Mouse (Mus musculus) hindbrain, embryonic 14.5 days (tissue): ENCODE results near the gene Nprl3. TPM values are rescaled to one million over a fixed set of nuclear protein-coding genes. Genes with fewer than 3 reads are reported as not detected.

Experiments used
- ATAC-seq: fragments of 200-750 bp; cut with Nextera tagmentation; 2 replicates; pipeline ENCODE4 v1.8.0; 2017; ENCODE audit warnings: moderate number of reproducible peaks, mild to moderate bottlenecking, moderate TSS enrichment, moderate library complexity; ENCODE audit not compliant: low FRiP score
- DNase-seq: peaks from one replicate; pipeline ENCODE4 v3.0.0-alpha.2; 2015; ENCODE audit warnings: low spot score
- H3K27ac ChIP-seq: fragments of 300-500 bp; sonication (generic); 2 replicates; pipeline ENCODE4 v1.5.1; 2014; ENCODE audit warnings: mild to moderate bottlenecking, moderate library complexity
- H3K27me3 ChIP-seq: fragments of 300-500 bp; sonication (generic); 2 replicates; pipeline ENCODE4 v1.6.1; 2014; ENCODE audit warnings: mild to moderate bottlenecking, low read length, mixed read lengths; ENCODE audit not compliant: control insufficient read depth, insufficient read depth
- H3K36me3 ChIP-seq: fragments of 300-500 bp; sonication (generic); replicated peaks from 2 replicates; pipeline ENCODE4 v1.6.1; 2014; ENCODE audit not compliant: control insufficient read depth, insufficient read depth
- H3K4me1 ChIP-seq: fragments of 300-500 bp; sonication (generic); replicated peaks from 2 replicates; pipeline ENCODE4 v1.6.1; 2014; ENCODE audit warnings: antibody characterized with exemption, low read length, mixed read lengths; ENCODE audit not compliant: control insufficient read depth, insufficient read depth
- H3K4me2 ChIP-seq: fragments of 300-500 bp; sonication (generic); replicated peaks from 2 replicates; pipeline ENCODE4 v1.6.1; 2014; ENCODE audit warnings: mild to moderate bottlenecking, moderate library complexity
- H3K4me3 ChIP-seq: fragments of 300-500 bp; sonication (generic); replicated peaks from 2 replicates; pipeline ENCODE4 v1.5.1; 2014; ENCODE audit warnings: mild to moderate bottlenecking, low read length
- H3K9ac ChIP-seq: fragments of 300-500 bp; sonication (generic); 2 replicates; pipeline ENCODE4 v1.6.1; 2014
- H3K9me3 ChIP-seq: fragments of 300-500 bp; sonication (generic); 2 replicates; pipeline ENCODE4 v1.6.1; 2016; ENCODE audit warnings: low read length; ENCODE audit not compliant: control insufficient read depth
- WGBS: fragments of 180-500 bp; shearing (Covaris S2); extraction: QIAGEN DNeasy Blood & Tissue Kit; methylation state at CpG from one replicate; pipeline ENCODE4 v1.1.7; 2014; 5-methylcytosine and 5-hydroxymethylcytosine counted together
- polyA plus RNA-seq: library from polyadenylated mRNA; unstranded; fragments of >200 nt; fragmentation: Nextera tagmentation; extraction: Ambion mirVana; gene quantifications from 2 replicates; pipeline ENCODE4 v1.2.1, GENCODE M21; 2014

Gene Nprl3
- polyA plus RNA-seq, 1 experiment from 2014 or later = 35.3 TPM

GRCm38 (mm10) chr11:32241391-32241790, 26.1 kb downstream of the Nprl3 start:
- peaks cover 48% of the 10 kb centered on the region for H3K36me3 ChIP-seq
- no peak for DNase-seq
- no peaks in the 10 kb centered on the region for H3K27me3 ChIP-seq

GRCm38 (mm10) chr11:32238093-32238860, 29.2 kb downstream of the Nprl3 start:
- peak; percentile 26; the same call in 1 of the 2 replicates for ATAC-seq
- H3K36me3 ChIP-seq = peaks cover 45% of the 10 kb centered on the region
- H3K9ac ChIP-seq = no peak overlapping the region
- no peaks in the 10 kb centered on the region for H3K9me3 ChIP-seq
- no peaks in the 10 kb centered on the region for H3K27me3 ChIP-seq
- peak; percentile 76 for DNase-seq
- H3K4me1 ChIP-seq = peaks cover 21% of the 10 kb centered on the region
- H3K4me3 ChIP-seq = no peak overlapping the region
- no peak overlapping the region; the same call in 1 of the 2 replicates for H3K27ac ChIP-seq
- no peak overlapping the region for H3K4me2 ChIP-seq
- 58% methylated on average over 5 of the region's 5 CpGs for WGBS

More at GRCm38 (mm10) chr11:32241391-32241790, 26.1 kb downstream of the Nprl3 start:
- H3K4me3 ChIP-seq = no peak overlapping the region
- H3K4me2 ChIP-seq = no peak overlapping the region
- no peak for ATAC-seq
- no peaks in the 10 kb centered on the region for H3K9me3 ChIP-seq
- H3K27ac ChIP-seq = no peak overlapping the region
- H3K4me1 ChIP-seq = 0 out of 2 replicates have a peak, but pooled peaks cover 5% of the 10 kb centered on the region
- H3K9ac ChIP-seq = no peak overlapping the region

GRCm38 (mm10) chr11:32237411-32237795, 30.1 kb downstream of the Nprl3 start:
- Histone ChIP-seq H3K9ac (no peak overlapping the region), H3K27ac (0 out of 2 replicates have a peak overlapping the region, but pooled peaks have one; percentile 17), H3K27me3 (no peaks in the 10 kb centered on the region), H3K36me3 (peaks cover 51% of the 10 kb centered on the region), H3K4me2 (no peak overlapping the region), H3K4me3 (no peak overlapping the region), H3K4me1 (peaks cover 21% of the 10 kb centered on the region), H3K9me3 (no peaks in the 10 kb centered on the region)
- no peak for DNase-seq
- ATAC-seq = no peak
- 87% methylated on average over 3 of the region's 3 CpGs for WGBS

- no peak overlapping the region for H3K4me2 ChIP-seq
- H3K27me3 ChIP-seq = no peaks in the 10 kb centered on the region
- no peak overlapping the region for H3K9ac ChIP-seq
- DNase-seq (peak; percentile 68), ATAC-seq (no peak)
- no peak overlapping the region for H3K4me3 ChIP-seq
- no peaks in the 10 kb centered on the region for H3K9me3 ChIP-seq
- H3K36me3 ChIP-seq = peaks cover 55% of the 10 kb centered on the region
- H3K27ac ChIP-seq = peak overlapping the region; percentile 62
- WGBS = 56% methylated on average over 9 of the region's 9 CpGs
- peaks cover 21% of the 10 kb centered on the region for H3K4me1 ChIP-seq
Measured at GRCm38 (mm10) chr11:32236712-32237410, 30.6 kb downstream of the Nprl3 start.

- Histone ChIP-seq H3K4me1 (peaks cover 21% of the 10 kb centered on the region), H3K27me3 (no peaks in the 10 kb centered on the region), H3K27ac (peak overlapping the region; percentile 62), H3K9me3 (no peaks in the 10 kb centered on the region), H3K4me3 (no peak overlapping the region), H3K36me3 (peaks cover 57% of the 10 kb centered on the region), H3K4me2 (no peak overlapping the region), H3K9ac (no peak overlapping the region)
- 57% methylated on average over 2 of the region's 2 CpGs for WGBS
- ATAC-seq (no peak; the same call in 1 of the 2 replicates), DNase-seq (no peak)
Measured at GRCm38 (mm10) chr11:32236132-32236531, 31.4 kb downstream of the Nprl3 start.

- Histone ChIP-seq H3K9me3 (no peaks in the 10 kb centered on the region), H3K9ac (no peak overlapping the region), H3K27me3 (no peaks in the 10 kb centered on the region), H3K4me3 (no peak overlapping the region), H3K27ac (peak overlapping the region; percentile 62), H3K4me1 (peaks cover 21% of the 10 kb centered on the region), H3K36me3 (peaks cover 55% of the 10 kb centered on the region), H3K4me2 (no peak overlapping the region)
- ATAC-seq (peak; percentile 61; the same call in 1 of the 2 replicates), DNase-seq (peak; percentile 78)
- WGBS = 39% methylated on average over 3 of the region's 3 CpGs
Measured at GRCm38 (mm10) chr11:32235646-32236045, 31.9 kb downstream of the Nprl3 start.

GRCm38 (mm10) chr11:32234816-32235485, 32.6 kb downstream of the Nprl3 start:
- no peak overlapping the region for H3K4me2 ChIP-seq
- 86% methylated on average over 6 of the region's 6 CpGs for WGBS
- peak overlapping the region; percentile 62 for H3K27ac ChIP-seq
- peaks cover 21% of the 10 kb centered on the region for H3K4me1 ChIP-seq
- H3K4me3 ChIP-seq = no peak overlapping the region
- H3K9me3 ChIP-seq = no peaks in the 10 kb centered on the region
- peaks cover 55% of the 10 kb centered on the region for H3K36me3 ChIP-seq
- H3K27me3 ChIP-seq = no peaks in the 10 kb centered on the region
- ATAC-seq = no peak
- H3K9ac ChIP-seq = no peak overlapping the region
- DNase-seq = no peak

GRCm38 (mm10) chr11:32233895-32234294, 33.6 kb downstream of the Nprl3 start:
- 85% methylated on average over 3 of the region's 3 CpGs for WGBS
- H3K36me3 ChIP-seq = peaks cover 52% of the 10 kb centered on the region
- no peaks in the 10 kb centered on the region for H3K9me3 ChIP-seq
- DNase-seq (no peak), ATAC-seq (no peak)
- no peak overlapping the region for H3K27ac ChIP-seq
- no peaks in the 10 kb centered on the region for H3K27me3 ChIP-seq
- H3K4me3 ChIP-seq = no peak overlapping the region
- peaks cover 21% of the 10 kb centered on the region for H3K4me1 ChIP-seq
- no peak overlapping the region for H3K9ac ChIP-seq
- H3K4me2 ChIP-seq = no peak overlapping the region

- Histone ChIP-seq H3K9me3 (no peaks in the 10 kb centered on the region), H3K27ac (no peak overlapping the region), H3K4me3 (no peak overlapping the region), H3K9ac (no peak overlapping the region), H3K4me2 (no peak overlapping the region), H3K4me1 (peaks cover 21% of the 10 kb centered on the region), H3K36me3 (peaks cover 52% of the 10 kb centered on the region), H3K27me3 (no peaks in the 10 kb centered on the region)
- DNase-seq (no peak), ATAC-seq (no peak)
- 77% methylated on average over 10 of the region's 10 CpGs for WGBS
Measured at GRCm38 (mm10) chr11:32232848-32233247, 34.7 kb downstream of the Nprl3 start.
